Mouse (Mus musculus): ENCODE data around the gene Vsx2. TPM values are rescaled to one million over a fixed set of nuclear protein-coding genes. Genes with fewer than 3 reads are reported as not detected.

The Vsx2 gene
- not detected in 2 replicates for polyA plus RNA-seq (2012; rRNA removed)

GRCm38 (mm10) chr12:84569336-84569970 lies at the start of gene Vsx2:
Gene Vsx2 (plus strand): TSS chr12:84569762.

GRCm38 (mm10) chr12:84616977-84617630 lies 47.5 kb downstream of the Vsx2 start, which contains the start of gene Abcd4:
Gene Abcd4 (minus strand): TSS chr12:84617413.

GRCm38 (mm10) chr12:84640654-84641053 lies 71.1 kb downstream of the Vsx2 start, which contains the start of gene Vrtn:
Gene Vrtn (plus strand): TSS chr12:84641019.

Other genes with a start within 250 kb of the Vsx2 start
- 17.9 and 20.9 TPM in 2 replicates for gene Coq6, start 208.1 kb upstream of the Vsx2 start, polyA plus RNA-seq (2012; rRNA removed)
- gene Fam161b, start 207.9 kb upstream of the Vsx2 start, polyA plus RNA-seq (2012; rRNA removed): 1.8 TPM in 2 replicates
- 5.4 and 6.0 TPM in 2 replicates for gene Entpd5, start 160.7 kb upstream of the Vsx2 start, polyA plus RNA-seq (2012; rRNA removed)
- 0.37 and 0.49 TPM in 2 replicates for gene Bbof1, start 160.7 kb upstream of the Vsx2 start, polyA plus RNA-seq (2012; rRNA removed)
- 10.6 and 10.8 TPM in 2 replicates for gene Rnf113a2, start 152.6 kb upstream of the Vsx2 start, polyA plus RNA-seq (2012; rRNA removed)
- gene Aldh6a1, start 118.8 kb upstream of the Vsx2 start, polyA plus RNA-seq (2012; rRNA removed): 10.8 and 12.3 TPM in 2 replicates
- gene Lin52, start 118.3 kb upstream of the Vsx2 start, polyA plus RNA-seq (2012; rRNA removed): 7.3 and 8.6 TPM in 2 replicates
- 3.5 and 4.0 TPM in 2 replicates for gene Abcd4, start 47.7 kb downstream of the Vsx2 start, polyA plus RNA-seq (2012; rRNA removed)
- gene Vrtn, start 71.3 kb downstream of the Vsx2 start, polyA plus RNA-seq (2012; rRNA removed): not detected in 2 replicates
- 0.03 TPM in 2 replicates for gene Syndig1l, start 129.1 kb downstream of the Vsx2 start, polyA plus RNA-seq (2012; rRNA removed)
- gene Npc2, start 203.4 kb downstream of the Vsx2 start, polyA plus RNA-seq (2012; rRNA removed): 21.2 and 25.6 TPM in 2 replicates
- gene Isca2, start 203.5 kb downstream of the Vsx2 start, polyA plus RNA-seq (2012; rRNA removed): 49.8 and 62.1 TPM in 2 replicates

All from liver, embryonic 14 days (tissue).